Mouse (Mus musculus): ENCODE measurements at regions not wholly inside any gene's neighbourhood (a gene's known extent, or its start where the extent isn't known, plus 50 kb on each side); places are given as distances from the start of the nearest gene placed in this dataset.

DNA sequence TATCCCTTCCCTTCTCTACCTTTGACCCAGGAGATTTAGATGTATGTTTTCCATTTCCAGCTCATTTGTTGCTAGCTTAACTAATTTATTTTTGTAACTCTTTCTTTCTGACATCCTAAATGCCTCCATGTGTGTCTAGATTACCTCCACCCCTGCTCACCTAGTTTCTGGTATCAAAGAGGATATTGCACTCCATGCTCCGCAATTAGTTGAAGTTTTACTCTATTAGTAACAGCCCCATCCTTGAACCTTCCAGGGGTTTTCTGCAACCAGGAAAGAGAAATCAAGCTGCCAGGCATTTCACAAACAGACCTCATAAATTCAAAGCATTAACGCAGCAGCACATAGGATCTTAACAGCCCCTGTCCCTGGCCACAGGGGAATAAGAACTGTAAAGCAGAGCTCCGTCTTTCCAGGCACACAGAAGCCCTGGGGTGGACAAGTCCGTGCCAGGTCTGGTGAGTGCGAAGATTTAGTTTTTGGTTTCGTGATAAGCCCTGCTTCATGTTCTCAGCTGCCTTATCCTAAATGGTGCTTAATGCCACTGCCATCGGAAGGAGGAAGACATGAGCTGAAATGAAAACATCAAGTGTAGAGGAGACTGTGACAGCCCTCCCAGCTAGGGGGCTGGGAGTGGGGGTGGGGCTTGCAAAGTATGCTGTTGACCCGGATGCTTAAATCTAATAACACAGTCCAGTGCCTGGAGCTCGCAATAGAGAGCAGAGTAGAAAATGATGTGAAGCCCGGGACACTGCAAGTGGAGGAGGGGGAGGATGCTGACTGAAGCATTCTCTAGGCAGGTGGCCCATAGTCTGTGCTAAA, 256.0 kb downstream of the Icos start:
- no peak for ATAC-seq (ENCODE audit: insufficient number of reproducible peaks, insufficient read depth, low FRiP score, low read depth)
- WGBS: 27% methylated on average over 10 of the region's 10 CpGs

DNA sequence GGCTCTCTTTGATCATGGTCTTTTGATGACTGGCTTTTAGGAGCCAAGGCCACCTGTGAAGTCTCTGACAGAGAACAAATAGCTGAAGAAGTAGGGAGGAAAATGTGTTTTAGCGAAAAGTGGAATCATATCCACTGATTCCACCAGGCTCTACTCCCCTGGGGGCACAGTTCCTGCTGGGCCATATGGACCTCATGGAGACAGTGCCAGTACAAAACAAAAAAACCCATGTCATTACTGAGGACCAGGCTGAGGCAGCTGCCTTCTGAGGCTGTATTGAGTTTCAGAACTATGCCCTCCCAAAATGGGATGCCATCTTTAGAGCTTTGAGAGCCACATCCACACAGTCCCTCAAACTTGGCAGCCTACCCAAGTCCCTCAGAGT, 256.6 kb downstream of the Icos start:
- Histone ChIP-seq H3K9ac (replicated peaks; ENCODE audit: low read depth, low read length) (no peak overlapping the region), H3K27ac (ENCODE audit: low read length) (no peak overlapping the region), H3K9me3 (ENCODE audit: control insufficient read depth, low read depth, low read length) (no peaks in the 10 kb centered on the region), H3K36me3 (ENCODE audit: control insufficient read depth, insufficient read depth, low read length) (no peaks in the 10 kb centered on the region), H3K4me1 (ENCODE audit: control insufficient read depth, insufficient read depth, low read length) (no peaks in the 10 kb centered on the region), H3K27me3 (ENCODE audit: control insufficient read depth, insufficient read depth, low read length) (no peaks in the 10 kb centered on the region), H3K4me3 (ENCODE audit: low read depth, low read length) (no peak overlapping the region), H3K4me2 (replicated peaks; ENCODE audit: low read depth, low read length) (no peak overlapping the region)
- 24% methylated on average over 1 of the region's 1 CpGs for WGBS
- ATAC-seq (ENCODE audit: insufficient number of reproducible peaks, insufficient read depth, low FRiP score, low read depth): no peak

More for the DNA sequence above, 256.0 kb downstream of the Icos start:
- H3K9ac ChIP-seq (replicated peaks; ENCODE audit: low read depth, low read length): no peak overlapping the region
- 0 out of 2 replicates have a peak overlapping the region, but pooled peaks have one; percentile 8 for H3K4me2 ChIP-seq (replicated peaks; ENCODE audit: low read depth, low read length)
- H3K27me3 ChIP-seq (ENCODE audit: control insufficient read depth, insufficient read depth, low read length): no peaks in the 10 kb centered on the region
- H3K36me3 ChIP-seq (ENCODE audit: control insufficient read depth, insufficient read depth, low read length): no peaks in the 10 kb centered on the region
- H3K27ac ChIP-seq (ENCODE audit: low read length): no peak overlapping the region
- no peak overlapping the region for H3K4me3 ChIP-seq (ENCODE audit: low read depth, low read length)
- no peaks in the 10 kb centered on the region for H3K9me3 ChIP-seq (ENCODE audit: control insufficient read depth, low read depth, low read length)
- no peaks in the 10 kb centered on the region for H3K4me1 ChIP-seq (ENCODE audit: control insufficient read depth, insufficient read depth, low read length)

DNA sequence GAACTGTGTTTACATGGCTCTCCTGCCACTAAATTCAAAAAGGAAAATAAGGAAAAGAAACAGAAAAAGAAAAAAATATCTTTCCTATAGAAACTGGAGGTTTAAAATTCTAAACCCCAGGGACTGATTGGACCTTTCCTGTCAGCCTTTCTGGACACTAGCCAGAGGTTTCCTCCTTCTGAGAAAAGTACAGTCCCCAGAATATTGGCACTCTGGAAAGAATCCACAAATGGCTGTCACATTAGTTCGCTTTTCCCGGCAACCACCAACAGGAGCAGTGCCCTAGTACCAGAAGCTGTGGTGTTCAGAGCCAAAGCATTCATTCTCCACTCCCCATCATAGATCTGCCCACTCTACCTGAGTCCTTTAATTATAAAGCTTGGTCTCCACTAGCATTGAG, 258.8 kb downstream of the Icos start:
- Histone ChIP-seq H3K27ac (ENCODE audit: low read length) (no peak overlapping the region), H3K36me3 (ENCODE audit: control insufficient read depth, insufficient read depth, low read length) (no peaks in the 10 kb centered on the region), H3K4me2 (replicated peaks; ENCODE audit: low read depth, low read length) (no peak overlapping the region), H3K9me3 (ENCODE audit: control insufficient read depth, low read depth, low read length) (no peaks in the 10 kb centered on the region), H3K4me3 (ENCODE audit: low read depth, low read length) (no peak overlapping the region), H3K9ac (replicated peaks; ENCODE audit: low read depth, low read length) (no peak overlapping the region), H3K27me3 (ENCODE audit: control insufficient read depth, insufficient read depth, low read length) (no peaks in the 10 kb centered on the region), H3K4me1 (ENCODE audit: control insufficient read depth, insufficient read depth, low read length) (no peaks in the 10 kb centered on the region)
- 75% methylated on average over 2 of the region's 2 CpGs for WGBS
- no peak for ATAC-seq (ENCODE audit: insufficient number of reproducible peaks, insufficient read depth, low FRiP score, low read depth)

DNA sequence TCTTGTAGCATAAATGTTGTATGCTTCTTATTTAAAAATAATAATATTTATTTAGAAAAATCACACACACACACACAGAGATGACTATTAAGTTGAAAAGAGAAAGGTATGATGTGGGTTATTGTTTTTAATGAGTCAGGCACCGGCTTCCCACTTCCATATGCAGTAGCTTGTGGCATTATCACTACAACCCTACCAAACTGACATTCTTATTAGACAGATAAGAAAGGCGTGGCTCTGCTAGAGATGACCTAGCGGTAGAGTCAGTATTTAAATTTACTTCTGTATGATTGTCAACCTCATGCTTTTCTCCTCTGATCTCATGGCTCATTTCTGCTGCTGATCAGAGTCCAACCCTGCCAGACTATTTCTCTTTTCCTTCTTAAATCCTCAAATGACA, 260.9 kb downstream of the Icos start:
- H3K27me3 ChIP-seq (ENCODE audit: control insufficient read depth, insufficient read depth, low read length): no peaks in the 10 kb centered on the region
- WGBS: 93% methylated on average over 3 of the region's 3 CpGs
- H3K9ac ChIP-seq (replicated peaks; ENCODE audit: low read depth, low read length): no peak overlapping the region
- ATAC-seq (ENCODE audit: insufficient number of reproducible peaks, insufficient read depth, low FRiP score, low read depth): no peak
- H3K27ac ChIP-seq (ENCODE audit: low read length): no peak overlapping the region
- no peaks in the 10 kb centered on the region for H3K36me3 ChIP-seq (ENCODE audit: control insufficient read depth, insufficient read depth, low read length)
- no peaks in the 10 kb centered on the region for H3K4me1 ChIP-seq (ENCODE audit: control insufficient read depth, insufficient read depth, low read length)
- H3K9me3 ChIP-seq (ENCODE audit: control insufficient read depth, low read depth, low read length): no peaks in the 10 kb centered on the region
- H3K4me2 ChIP-seq (replicated peaks; ENCODE audit: low read depth, low read length): no peak overlapping the region
- no peak overlapping the region for H3K4me3 ChIP-seq (ENCODE audit: low read depth, low read length)

DNA sequence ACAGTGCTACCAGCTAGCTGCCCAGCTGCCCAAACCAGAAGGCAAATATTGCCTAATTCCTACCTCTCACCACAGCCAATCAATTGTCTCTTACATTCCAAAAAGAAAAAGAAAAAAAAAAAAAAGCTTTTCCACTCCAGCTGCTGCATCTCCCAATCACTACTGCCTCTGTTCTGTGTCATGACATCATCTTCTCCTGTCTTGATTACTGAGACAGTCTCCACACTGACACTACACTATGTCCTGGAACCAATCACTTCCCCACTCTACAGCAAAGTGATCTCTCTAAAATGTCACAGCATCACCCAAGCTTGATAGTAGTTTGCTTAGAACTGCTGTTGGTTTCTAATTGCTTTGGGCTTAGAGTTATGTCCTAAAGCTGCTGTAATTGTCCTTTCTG, 279.8 kb downstream of the Icos start:
- H3K4me3 ChIP-seq (ENCODE audit: low read depth, low read length): no peak overlapping the region
- H3K4me2 ChIP-seq (replicated peaks; ENCODE audit: low read depth, low read length): no peak overlapping the region
- H3K27me3 ChIP-seq (ENCODE audit: control insufficient read depth, insufficient read depth, low read length): no peaks in the 10 kb centered on the region
- no peaks in the 10 kb centered on the region for H3K9me3 ChIP-seq (ENCODE audit: control insufficient read depth, low read depth, low read length)
- no peak for ATAC-seq (ENCODE audit: insufficient number of reproducible peaks, insufficient read depth, low FRiP score, low read depth)
- no peaks in the 10 kb centered on the region for H3K4me1 ChIP-seq (ENCODE audit: control insufficient read depth, insufficient read depth, low read length)
- no peak overlapping the region for H3K27ac ChIP-seq (ENCODE audit: low read length)
- no peak overlapping the region for H3K9ac ChIP-seq (replicated peaks; ENCODE audit: low read depth, low read length)
- H3K36me3 ChIP-seq (ENCODE audit: control insufficient read depth, insufficient read depth, low read length): no peaks in the 10 kb centered on the region

DNA sequence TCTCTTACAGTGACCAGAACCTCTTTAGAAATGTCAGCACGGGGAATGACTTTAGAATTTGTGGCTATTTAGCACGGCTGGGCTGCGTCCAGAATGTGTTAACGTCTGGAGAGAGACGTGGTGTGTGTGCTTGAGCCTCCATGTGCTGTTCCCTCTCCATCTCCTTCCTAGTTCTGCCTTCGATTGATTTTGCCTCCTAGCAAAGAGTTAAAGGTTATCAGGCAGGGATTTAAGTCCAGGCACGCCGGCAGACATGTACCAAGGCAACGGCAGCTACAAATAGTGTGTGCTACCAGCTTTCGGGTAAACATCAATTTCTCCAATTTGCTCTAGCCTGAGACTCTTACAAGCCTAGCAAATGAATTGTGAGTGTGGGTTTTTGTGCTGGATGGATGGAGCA, 285.7 kb downstream of the Icos start:
- H3K4me3 ChIP-seq (ENCODE audit: low read depth, low read length): no peak overlapping the region
- H3K27ac ChIP-seq (ENCODE audit: low read length): no peak overlapping the region
- no peaks in the 10 kb centered on the region for H3K36me3 ChIP-seq (ENCODE audit: control insufficient read depth, insufficient read depth, low read length)
- H3K4me2 ChIP-seq (replicated peaks; ENCODE audit: low read depth, low read length): no peak overlapping the region
- ATAC-seq (ENCODE audit: insufficient number of reproducible peaks, insufficient read depth, low FRiP score, low read depth): no peak
- no peaks in the 10 kb centered on the region for H3K9me3 ChIP-seq (ENCODE audit: control insufficient read depth, low read depth, low read length)
- H3K9ac ChIP-seq (replicated peaks; ENCODE audit: low read depth, low read length): no peak overlapping the region
- peaks cover 7% of the 10 kb centered on the region; the same call in 1 of the 2 replicates for H3K4me1 ChIP-seq (ENCODE audit: control insufficient read depth, insufficient read depth, low read length)
- no peaks in the 10 kb centered on the region for H3K27me3 ChIP-seq (ENCODE audit: control insufficient read depth, insufficient read depth, low read length)
- WGBS: 13% methylated on average over 10 of the region's 10 CpGs

DNA sequence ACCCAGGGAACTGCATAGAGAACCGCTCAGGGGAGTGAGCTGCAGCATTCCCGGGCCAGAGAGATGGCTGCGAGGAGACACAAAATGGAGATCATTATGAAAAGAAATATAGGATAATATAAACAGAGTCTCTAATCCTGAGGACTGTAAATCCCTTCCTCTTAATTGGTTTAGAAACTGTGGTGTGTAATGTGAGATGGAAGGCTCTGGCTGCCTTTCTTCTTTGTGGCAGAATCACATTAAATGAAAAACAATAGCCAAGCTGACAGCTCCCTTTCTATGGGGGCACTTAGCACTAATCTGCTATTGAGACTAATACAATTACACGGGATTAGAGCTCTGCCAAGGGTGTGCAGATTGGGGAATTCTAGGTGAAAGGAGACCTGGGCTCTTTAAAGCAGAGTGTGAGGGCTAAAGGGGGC, 288.0 kb downstream of the Icos start:
- no peak for ATAC-seq (ENCODE audit: insufficient number of reproducible peaks, insufficient read depth, low FRiP score, low read depth)
- 30% methylated on average over 4 of the region's 4 CpGs for WGBS
- H3K9me3 ChIP-seq (ENCODE audit: control insufficient read depth, low read depth, low read length): no peaks in the 10 kb centered on the region
- H3K4me2 ChIP-seq (replicated peaks; ENCODE audit: low read depth, low read length): no peak overlapping the region
- no peak overlapping the region for H3K27ac ChIP-seq (ENCODE audit: low read length)
- no peaks in the 10 kb centered on the region for H3K36me3 ChIP-seq (ENCODE audit: control insufficient read depth, insufficient read depth, low read length)
- no peak overlapping the region for H3K9ac ChIP-seq (replicated peaks; ENCODE audit: low read depth, low read length)
- H3K27me3 ChIP-seq (ENCODE audit: control insufficient read depth, insufficient read depth, low read length): no peaks in the 10 kb centered on the region
- H3K4me1 ChIP-seq (ENCODE audit: control insufficient read depth, insufficient read depth, low read length): peaks cover 7% of the 10 kb centered on the region; the same call in 1 of the 2 replicates
- no peak overlapping the region for H3K4me3 ChIP-seq (ENCODE audit: low read depth, low read length)

DNA sequence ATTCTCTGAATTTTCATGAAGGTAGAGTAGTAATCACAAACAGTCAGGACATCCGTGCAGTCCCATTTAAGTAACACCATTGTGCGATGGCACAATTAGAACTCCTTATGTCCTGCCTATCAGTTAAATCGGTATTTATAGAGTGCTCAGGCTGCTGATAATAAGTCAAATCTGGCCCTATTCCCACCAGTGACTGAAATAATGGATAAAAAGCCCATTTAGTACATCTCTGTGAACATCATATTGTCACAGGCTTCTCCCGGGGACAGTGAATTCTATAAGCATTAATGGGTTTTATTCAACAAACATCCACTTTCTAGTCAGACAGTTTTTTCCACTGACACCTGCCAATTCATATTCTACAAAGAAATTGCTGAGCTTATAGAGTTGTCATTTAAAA, 296.1 kb downstream of the Icos start:
- Histone ChIP-seq H3K27me3 (ENCODE audit: control insufficient read depth, insufficient read depth, low read length) (no peaks in the 10 kb centered on the region), H3K27ac (ENCODE audit: low read length) (no peak overlapping the region), H3K9me3 (ENCODE audit: control insufficient read depth, low read depth, low read length) (no peaks in the 10 kb centered on the region), H3K9ac (replicated peaks; ENCODE audit: low read depth, low read length) (no peak overlapping the region), H3K4me3 (ENCODE audit: low read depth, low read length) (no peak overlapping the region), H3K4me1 (ENCODE audit: control insufficient read depth, insufficient read depth, low read length) (no peaks in the 10 kb centered on the region), H3K4me2 (replicated peaks; ENCODE audit: low read depth, low read length) (no peak overlapping the region), H3K36me3 (ENCODE audit: control insufficient read depth, insufficient read depth, low read length) (no peaks in the 10 kb centered on the region)
- WGBS: 79% methylated on average over 4 of the region's 4 CpGs
- ATAC-seq (ENCODE audit: insufficient number of reproducible peaks, insufficient read depth, low FRiP score, low read depth): no peak

DNA sequence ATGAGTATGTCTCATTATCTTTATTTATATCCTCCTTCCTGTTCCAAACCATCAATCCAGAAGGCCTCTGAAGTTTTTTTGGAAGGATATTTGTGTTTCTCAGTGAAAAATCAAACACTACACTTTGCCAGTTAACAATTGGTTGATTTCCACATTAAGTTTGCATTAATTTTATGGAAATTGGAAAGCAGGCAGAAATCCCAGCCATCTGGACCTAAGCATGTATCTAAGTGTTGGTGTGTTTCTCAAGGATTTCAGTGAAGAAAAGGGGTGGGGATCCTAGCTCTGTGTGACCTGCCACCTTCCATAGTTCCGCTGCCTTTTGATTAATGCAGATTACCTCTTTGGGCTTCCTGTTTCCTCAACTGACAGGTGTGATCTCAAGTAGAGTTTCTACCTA, 296.5 kb downstream of the Icos start:
- Histone ChIP-seq H3K27me3 (ENCODE audit: control insufficient read depth, insufficient read depth, low read length) (no peaks in the 10 kb centered on the region), H3K36me3 (ENCODE audit: control insufficient read depth, insufficient read depth, low read length) (no peaks in the 10 kb centered on the region), H3K9ac (replicated peaks; ENCODE audit: low read depth, low read length) (no peak overlapping the region), H3K9me3 (ENCODE audit: control insufficient read depth, low read depth, low read length) (no peaks in the 10 kb centered on the region), H3K4me1 (ENCODE audit: control insufficient read depth, insufficient read depth, low read length) (no peaks in the 10 kb centered on the region), H3K4me2 (replicated peaks; ENCODE audit: low read depth, low read length) (no peak overlapping the region), H3K27ac (ENCODE audit: low read length) (no peak overlapping the region), H3K4me3 (ENCODE audit: low read depth, low read length) (no peak overlapping the region)
- 70% methylated on average over 1 of the region's 1 CpGs for WGBS
- ATAC-seq (ENCODE audit: insufficient number of reproducible peaks, insufficient read depth, low FRiP score, low read depth): no peak
